Mouse (Mus musculus): ENCODE measurements around the gene Mpp6.

- TF ChIP-seq CTCF (IDR thresholded peaks at IDR 0.05) (no peak), POLR2A (IDR thresholded peaks at IDR 0.05; ENCODE audit: insufficient read depth, low read depth, low read length) (no peak), EP300 (IDR thresholded peaks at IDR 0.05; ENCODE audit: insufficient read depth, low read depth, low read length) (no peak)
Observed at GRCm38 (mm10) chr6:50215986-50216385, 105.9 kb downstream of the Mpp6 start.
